Mouse (Mus musculus) heart, adult 9 months (tissue): ENCODE measurements at regions not wholly inside any gene's neighbourhood (a gene's known extent, or its start where the extent isn't known, plus 50 kb on each side); places are given as distances from the start of the nearest gene placed in this dataset.
A peak's percentile ranks its signal among the peaks of the same experiment; 100 is the strongest.

Experiments
- DNase-seq, 2 experiments: peaks; one replicate each; pipeline ENCODE4 v3.0.0; 2022; ENCODE audit warnings: low spot score in 2 of 2

DNA sequence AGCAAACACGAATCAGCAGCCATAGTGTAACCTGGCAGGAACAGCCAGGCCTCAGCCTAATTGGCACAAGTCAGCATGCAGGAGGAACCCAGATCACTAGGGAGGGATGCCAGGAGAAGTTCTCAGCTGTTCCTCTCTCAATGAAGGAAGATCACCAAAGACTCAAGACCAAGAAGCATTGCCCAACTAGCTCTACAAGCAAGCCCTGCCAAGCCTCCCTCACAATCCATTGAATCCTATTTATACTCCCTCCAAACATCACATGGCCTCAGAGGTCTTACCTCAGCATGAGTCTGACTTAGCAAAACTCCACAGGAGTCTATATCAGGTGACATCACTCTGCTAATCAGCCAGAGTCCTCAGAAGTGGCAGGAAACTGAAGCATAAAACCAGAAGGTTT, 135.1 kb downstream of the Rbm43 start:
- no peak for DNase-seq

DNA sequence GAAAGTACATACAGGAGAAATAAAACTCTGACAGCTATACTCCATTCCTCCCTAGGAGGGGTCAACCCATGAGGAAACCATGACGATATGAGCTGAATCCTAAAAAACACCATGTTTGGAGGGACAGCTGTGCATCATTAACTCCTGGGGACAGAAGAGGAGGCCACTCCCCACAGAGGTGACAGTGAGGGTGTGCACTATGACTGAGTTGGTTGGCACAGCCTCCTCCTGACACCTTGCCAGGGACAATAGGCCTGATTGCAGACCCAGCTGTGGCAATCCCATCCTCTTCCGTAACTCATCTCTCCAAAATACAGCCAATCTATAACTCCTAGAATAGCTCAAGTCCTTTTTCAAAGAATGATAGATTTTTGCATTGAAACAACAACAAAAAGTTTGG, 112.0 kb downstream of the Rbm43 start:
- DNase-seq = no peak

DNA sequence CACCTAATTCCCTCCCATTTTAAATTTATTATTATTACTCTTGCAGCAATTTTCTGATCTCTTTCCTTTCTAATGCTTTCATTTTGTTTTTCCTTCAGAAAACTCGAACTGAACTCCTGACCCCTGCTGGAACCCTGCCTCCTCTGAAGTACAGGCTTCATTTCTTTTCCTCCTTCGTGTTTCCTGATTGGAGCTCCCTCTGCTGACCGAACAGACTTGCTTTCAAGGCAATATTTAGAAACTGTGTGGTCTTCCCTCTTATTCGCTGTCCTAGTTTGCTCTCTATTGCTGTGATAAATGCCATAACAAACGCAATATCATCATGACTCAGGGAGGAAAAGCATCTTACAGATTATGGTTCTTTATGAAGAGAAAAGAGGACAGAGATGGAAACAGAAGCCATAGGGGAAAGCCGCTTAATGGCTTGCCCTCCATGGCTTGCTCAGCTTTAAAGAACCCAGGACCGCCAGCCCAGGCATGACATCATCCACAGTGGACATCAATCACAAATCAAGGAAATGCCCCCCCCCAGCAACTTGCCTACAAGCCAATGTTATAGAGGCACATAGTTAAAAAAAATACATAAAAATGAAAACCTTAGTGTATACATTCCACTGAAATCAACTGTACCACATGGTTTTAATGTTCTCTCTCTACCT, 104.5 kb downstream of the Rbm43 start:
- peak; percentile 9 to 34 for DNase-seq

GRCm38 (mm10) chr2:51830965-51831720, 103.8 kb downstream of the Rbm43 start:
- DNase-seq = no peak

- no peak for DNase-seq
Observed at GRCm38 (mm10) chr2:51837864-51838263, 97.1 kb downstream of the Rbm43 start.

DNA sequence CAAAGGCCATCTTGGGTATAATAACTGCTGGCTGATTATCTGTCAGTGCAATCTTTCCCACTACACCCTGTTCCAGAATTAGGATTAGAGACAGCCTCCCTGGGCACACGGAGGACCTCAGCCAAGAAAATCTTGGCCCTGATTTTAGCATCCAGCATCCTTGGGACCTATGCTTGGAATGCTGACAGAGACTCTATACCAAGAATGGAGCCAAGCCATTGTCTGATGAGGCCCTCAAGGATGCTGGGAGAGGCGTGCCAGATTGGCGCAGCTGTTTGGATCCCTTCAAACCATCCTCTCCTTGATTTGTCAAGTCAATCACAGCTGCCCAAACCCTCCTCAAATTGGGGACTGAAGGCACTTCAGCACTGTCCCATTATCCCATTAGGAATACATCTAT, 94.2 kb downstream of the Rbm43 start:
- no peak for DNase-seq

DNA sequence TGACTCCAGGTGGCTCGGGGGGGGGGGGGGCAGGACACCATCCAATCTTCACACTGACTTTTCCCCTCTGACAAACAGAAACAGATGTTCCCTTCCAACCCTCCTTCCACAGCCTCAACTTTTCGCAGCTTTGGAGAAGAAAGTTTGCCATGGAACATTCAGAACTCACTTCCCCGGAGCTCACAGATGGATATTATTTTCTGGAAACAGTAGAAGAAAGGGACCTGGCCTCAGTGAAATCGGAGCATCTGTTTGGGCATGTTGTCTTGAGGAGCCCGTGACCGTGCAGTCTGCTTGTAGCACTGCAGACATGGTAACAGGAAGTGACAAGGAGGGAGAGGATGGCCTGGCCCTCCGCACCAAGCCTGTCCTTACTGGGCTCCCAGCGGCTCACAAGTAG, 90.1 kb downstream of the Rbm43 start:
- peak; percentile 37 to 56 for DNase-seq

DNA sequence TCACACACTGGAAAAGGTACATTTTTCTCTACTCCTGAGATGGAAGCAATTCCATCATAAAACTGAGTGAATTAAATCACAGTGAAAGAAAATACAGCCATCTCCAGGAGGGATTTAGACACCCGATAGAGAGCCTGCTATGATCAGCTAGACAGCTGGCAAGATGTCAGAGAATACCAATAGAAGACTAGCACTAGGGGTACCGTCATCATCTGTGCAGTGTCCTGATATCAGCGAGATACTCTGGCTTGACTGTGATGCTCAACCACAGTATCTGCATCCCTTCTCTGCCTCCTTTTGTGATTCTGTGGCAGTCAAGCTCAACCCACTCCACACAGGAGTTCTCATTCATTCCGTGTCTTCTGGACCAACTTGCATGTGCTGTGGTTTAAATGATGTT, 87.4 kb downstream of the Rbm43 start:
- DNase-seq = no peak

- no peak for DNase-seq
Observed at GRCm38 (mm10) chr2:51847964-51848363, 87.0 kb downstream of the Rbm43 start.

DNA sequence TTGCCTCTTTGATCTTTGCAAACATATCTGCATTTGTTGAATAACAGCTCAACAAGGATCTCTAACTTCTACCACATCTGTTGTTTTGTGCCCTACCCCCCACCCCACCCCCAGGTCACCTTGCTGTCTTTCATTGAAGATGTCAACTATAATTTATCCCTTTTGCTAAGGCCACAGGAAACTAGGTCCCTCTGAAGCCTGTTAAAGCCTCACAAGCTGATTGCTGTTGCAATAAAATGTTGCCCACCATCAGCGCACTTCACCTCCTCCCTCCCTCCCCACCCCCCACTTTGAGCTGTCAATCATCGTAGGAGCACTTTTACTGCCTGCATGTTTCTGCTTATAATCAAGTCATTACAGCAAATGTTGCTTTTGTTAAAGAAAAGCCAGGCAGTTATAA, 86.5 kb downstream of the Rbm43 start:
- no peak for DNase-seq

GRCm38 (mm10) chr2:51850581-51850980, 84.4 kb downstream of the Rbm43 start:
- no peak for DNase-seq

- DNase-seq = no peak
Observed at GRCm38 (mm10) chr2:51851711-51852110, 83.3 kb downstream of the Rbm43 start.

GRCm38 (mm10) chr2:51857226-51857625, 77.7 kb downstream of the Rbm43 start:
- DNase-seq = peak; percentile 32 to 34

GRCm38 (mm10) chr2:51866045-51866444, 68.9 kb downstream of the Rbm43 start:
- DNase-seq = no peak

DNA sequence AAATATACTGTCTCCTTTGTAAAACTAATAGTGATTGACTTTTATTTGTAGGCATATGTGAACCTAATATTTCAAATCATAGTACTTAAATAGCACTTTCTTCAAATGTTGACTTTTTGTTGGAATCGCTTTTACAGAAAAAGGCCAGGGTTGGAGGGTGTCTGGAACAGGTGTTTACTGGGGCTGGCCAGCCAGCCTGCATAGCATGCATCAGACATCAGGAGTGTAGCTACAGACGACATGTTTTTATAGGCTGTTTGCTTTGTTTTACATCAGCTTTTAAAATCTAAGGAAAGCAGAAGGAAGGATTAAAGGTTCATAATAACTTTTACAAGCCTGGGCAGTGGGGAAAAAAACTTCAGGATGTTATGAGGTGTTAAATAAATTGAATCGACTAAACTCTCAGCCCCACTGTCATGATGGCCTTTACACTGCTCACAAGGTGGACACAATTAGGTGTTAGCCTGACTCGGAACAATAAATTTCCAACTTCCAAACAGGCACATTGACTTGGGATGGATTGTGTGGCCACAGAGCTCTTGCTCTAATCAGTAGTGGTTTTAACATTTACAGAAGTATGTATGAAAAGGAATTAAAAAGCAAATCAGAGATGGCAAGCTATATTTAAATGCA, 66.0 kb downstream of the Rbm43 start:
- no peak for DNase-seq

GRCm38 (mm10) chr2:51871571-51871970, 63.4 kb downstream of the Rbm43 start:
- DNase-seq = no peak
